Mouse (Mus musculus) kidney, adult 2 months (tissue): Measurements from ENCODE around the gene Grik4.

ENCODE experiments used
- CTCF ChIP-seq: fragments of 200-500 bp; conservative IDR thresholded peaks from 2 replicates; pipeline ENCODE4 v1.5.1; 2011; ENCODE audit warnings: low read depth, mild to moderate bottlenecking, control low read depth, low read length, moderate library complexity, mixed read lengths; ENCODE audit not compliant: insufficient read depth, insufficient read length
- POLR2A ChIP-seq: fragments of 200-500 bp; IDR thresholded peaks from one replicate; pipeline ENCODE4 v1.6.1; 2011; ENCODE audit warnings: low read depth, low read length, control low read depth

DNA sequence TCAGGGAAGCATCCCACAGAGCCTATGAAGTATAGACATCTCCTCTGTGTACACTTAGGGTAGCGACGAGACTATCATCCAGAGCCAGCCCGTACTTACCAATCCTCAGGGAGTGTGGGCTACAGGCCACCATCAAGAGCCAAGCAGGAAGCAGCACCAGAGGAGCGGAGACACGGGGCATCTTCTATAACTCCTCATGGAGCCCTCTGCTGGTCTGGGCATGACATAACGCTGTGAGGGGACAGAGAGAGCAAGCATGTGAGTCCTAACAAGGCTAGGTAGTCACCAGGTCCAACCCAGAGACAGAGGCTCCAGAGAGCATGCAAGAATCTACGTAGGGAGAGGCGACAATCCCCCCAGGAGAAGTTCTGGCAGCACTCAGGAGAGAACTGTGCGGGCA, 135.9 kb downstream of the Grik4 start:
- TF ChIP-seq CTCF: peak; percentile 62
- TF ChIP-seq POLR2A: no peak
